Mouse (Mus musculus) Muller cell, postnatal 12 days (primary cell): ENCODE results near the gene 1810049J17Rik.
"Not testable (repeated sequence)": the region's sequence is repeated elsewhere in the genome, so short reads cannot be mapped to it uniquely, and the experiment has no call there.

Experiments
- DNase-seq: peaks from one replicate; pipeline ENCODE4 v3.0.0-alpha.2; 2015; ENCODE audit errors: inconsistent ontology term

1810049J17Rik gene

DNA sequence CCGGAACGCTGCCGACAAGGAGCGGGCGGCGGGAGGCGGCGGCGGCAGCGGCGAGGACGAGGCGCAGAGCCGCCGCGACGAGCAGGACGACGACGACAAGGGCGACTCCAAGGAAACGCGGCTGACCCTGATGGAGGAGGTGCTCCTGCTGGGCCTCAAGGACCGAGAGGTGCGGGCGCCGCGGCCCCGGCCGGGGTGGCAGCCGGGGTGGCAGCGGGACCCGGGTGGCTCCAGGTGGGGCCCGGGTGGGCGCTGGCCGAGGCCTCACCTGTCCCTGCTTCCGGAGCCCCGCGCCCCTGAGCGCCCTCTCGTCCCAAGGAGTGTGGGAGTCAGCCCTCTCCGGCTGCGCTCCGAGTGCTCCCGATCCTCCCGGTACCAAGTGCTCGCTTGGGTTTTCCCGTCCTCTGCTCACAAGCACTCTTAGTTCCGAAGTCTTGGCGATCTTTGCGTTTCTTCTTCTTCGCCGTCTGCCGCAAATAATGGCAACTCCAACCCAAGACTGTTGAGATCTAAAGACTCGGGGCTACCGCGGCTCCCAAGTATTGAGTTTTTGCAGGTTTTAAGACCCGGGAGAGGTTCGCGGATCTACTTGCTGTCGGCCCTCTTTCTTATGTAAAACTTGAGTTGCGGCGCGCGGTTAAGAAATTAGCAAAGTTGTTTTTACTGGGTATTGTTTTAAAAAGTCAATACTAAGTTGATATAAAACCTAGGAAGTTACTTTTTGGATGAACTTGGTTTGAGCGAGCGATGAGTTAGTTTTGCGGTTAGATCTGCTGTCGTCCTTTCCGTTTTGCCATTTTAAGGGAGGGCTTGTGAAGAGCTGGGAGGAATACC, at the start of gene 1810049J17Rik:
Gene 1810049J17Rik (minus strand): TSS at position 112 of the 834 bp plus-strand sequence.
- DNase-seq, result peak; percentile 70

DNA sequence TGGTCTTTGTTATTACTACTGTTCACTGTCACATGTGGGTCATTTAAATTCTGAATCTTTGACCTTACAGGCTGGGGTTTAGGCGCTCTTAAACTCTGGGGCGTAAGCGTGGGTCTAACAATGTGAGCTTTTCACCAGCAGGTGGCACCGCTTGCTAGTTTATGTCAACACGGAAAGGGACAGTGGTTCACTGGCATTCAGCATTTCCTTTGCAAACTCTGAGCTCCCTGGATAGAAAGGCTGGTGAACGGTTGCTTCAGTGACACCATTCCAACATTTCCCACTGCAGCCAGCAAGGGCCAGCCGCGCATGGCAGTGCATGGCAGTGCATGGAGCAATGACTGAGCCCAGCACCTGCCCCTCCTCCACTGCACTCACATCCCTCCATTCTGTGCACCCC, 49.5 kb upstream of the 1810049J17Rik start:
- DNase-seq, result peak; percentile 56

DNA sequence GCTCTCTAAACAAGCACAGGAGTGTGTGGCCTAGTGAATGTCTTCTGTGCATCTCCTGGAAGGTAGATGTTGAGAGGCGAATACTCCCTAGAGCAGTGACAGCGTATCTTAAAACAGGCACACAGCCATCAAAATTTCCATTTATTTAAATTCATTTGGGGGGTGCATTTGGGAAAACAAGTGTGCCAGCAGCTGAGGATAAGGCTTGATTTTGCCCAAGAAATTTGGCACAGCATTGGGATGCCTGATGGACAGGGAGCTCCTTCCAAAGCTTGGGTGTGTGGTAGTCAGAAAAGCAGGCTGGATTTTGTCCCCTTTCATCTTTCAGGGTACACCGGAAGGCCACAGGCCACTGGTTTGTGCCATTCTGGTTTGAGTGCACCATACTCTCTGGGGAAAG, 48.4 kb upstream of the 1810049J17Rik start:
- no peak for DNase-seq

DNA sequence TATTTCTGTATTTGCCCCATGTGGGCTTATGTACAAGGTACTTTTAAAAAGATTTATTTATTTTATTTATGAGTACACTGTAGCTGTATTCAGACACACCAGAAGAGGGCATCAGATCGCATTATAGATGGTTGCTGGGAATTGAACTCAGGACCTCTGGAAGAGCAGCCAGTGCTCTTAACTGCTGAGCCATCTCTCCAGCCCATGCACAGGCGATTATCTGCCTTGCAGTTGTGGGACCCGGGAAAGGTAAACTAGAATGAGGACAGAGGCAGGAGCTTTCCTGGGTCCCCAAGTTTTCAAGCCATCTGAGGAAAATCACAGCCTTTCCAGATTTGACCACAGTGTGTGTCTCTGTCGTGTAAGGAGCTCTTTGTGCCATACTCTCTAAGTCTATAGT, 47.2 kb upstream of the 1810049J17Rik start:
- DNase-seq, result no peak

DNA sequence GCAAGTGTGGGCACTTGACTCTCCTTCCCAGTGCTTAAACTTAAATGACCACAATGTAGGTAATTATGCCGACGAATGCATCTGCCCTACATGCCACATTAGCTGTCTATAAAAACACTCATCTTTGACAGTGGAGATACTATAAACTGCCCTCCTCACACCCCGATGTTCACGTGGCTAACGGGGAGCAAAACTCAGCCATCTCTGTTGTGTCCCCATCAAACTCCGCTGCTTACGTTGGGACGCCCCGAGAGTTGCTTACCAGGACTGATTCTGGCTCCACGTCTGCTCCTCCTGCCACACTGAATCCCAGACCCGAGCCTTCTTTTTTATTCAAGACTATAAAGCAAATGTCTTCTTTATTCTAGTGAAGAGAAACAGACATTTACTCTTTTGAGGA, 46.7 kb upstream of the 1810049J17Rik start:
- no peak for DNase-seq

DNA sequence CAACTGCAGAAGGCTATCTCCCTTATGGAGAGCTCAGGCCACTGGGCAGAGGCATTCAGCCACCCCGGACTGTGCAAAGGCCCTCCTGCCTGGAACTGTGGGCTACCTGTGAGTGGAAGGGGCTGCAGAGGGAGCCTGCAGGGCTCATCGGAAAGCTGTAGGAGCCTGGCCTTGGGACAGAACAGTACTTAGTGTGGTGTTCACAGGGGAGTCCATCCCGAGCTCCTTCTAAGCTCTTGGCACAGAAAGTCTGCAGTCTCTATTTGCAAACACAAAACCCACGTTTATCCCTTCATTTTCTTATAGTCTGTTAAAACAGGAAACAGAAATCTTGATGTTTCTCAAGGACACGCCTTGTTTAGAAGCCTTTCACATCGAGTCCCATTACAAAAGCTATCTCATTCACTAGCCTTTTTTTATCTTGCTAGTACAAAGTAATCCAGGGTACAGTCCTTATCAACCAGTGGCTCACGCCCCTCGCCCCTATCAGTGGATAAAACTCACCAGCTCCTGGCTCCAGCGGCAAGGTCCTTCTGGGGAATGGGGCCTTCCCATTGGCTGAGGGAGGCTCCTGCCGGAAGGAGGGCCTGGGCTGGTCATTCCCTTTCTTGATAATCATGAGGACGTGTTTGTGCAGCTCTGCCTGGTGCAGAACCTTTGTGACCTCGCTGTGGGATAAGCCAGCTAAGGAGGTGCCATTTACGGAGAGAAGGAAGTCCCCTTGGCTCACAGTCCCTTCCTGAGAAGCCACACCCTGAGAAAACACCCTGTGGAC, 45.8 kb upstream of the 1810049J17Rik start:
- no peak for DNase-seq

DNA sequence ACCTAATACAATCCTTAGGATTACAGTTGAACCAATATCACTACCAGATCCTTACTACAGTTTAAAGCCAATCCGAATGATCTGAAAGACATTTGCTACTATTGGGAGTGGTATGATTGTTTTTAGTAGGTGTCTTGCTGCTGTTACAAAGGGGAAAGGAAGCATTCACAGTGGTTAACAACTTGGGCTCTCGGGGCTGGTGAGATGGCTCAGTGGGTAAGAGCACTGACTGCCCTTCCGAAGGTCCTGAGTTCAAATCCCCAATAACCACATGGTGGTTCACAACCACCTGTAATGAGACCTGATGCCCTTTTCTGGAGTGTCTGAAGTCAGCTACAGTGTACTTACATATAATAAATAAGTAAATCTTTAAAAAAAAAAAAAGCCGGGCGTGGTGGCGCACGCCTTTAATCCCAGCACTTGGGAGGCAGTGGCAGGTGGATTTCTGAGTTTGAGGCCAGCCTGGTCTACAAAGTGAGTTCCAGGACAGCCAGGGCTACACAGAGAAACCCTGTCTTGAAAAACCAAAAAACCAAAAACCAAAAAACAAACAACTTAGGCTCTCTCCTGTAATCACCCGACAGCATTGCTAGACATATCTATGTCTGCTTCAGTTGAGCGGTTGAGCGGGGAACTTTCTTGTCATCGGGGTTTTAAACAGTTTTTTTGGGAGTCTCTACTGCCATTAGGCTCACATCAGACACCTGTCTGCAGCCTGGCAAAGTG, 45.0 kb upstream of the 1810049J17Rik start:
- not testable (repeated sequence) for DNase-seq

DNA sequence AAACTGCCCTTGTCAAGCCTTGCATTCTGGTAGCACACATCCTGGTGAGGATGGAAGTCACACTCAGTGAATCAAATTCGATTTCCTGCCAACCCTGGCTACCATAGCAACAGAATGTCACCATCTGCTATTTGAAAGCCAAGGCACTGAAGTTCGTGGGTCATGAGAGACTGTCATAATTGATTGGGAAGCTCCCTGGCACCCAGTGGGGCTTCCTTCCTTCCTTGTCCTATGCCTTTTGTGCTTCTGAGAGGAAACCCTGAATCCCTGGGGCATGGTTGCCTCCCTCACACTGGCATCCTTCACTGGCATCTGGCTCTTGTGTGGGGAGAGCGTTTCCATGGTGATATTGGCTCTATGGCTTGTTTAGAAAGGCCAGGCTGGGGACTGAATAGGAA, 44.4 kb upstream of the 1810049J17Rik start:
- peak; percentile 88 for DNase-seq

DNA sequence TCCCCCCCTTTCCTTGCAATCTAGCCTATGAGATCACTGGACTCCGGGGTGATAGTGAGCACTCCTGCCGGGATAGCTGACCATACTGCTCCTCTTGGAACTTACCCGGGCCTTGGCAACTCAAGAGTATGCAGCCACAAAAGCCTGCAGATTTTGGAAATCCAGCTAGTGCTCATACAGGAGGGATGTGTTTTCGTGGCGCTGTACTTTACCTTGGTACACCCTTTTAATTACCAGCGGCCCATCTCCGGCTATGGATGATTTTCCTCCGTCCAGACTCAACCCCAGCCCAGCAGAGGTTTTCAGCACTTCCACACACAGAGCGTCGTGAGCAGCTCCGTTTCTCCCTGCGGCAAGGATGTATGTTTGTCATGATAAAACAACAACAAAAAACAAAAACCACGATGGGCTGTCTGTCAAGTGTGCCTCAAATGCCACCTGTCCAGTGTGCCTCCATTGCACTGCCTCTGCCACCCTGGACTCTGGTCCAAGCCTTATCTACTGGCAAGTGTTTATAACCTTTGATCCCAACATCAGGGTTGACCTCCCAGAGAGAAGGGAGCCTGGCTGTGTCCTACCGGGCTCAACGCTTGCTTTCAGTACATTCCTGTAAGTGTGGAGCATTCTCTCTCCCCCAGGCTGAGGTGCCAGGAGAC, 43.8 kb upstream of the 1810049J17Rik start:
- DNase-seq, result no peak

DNA sequence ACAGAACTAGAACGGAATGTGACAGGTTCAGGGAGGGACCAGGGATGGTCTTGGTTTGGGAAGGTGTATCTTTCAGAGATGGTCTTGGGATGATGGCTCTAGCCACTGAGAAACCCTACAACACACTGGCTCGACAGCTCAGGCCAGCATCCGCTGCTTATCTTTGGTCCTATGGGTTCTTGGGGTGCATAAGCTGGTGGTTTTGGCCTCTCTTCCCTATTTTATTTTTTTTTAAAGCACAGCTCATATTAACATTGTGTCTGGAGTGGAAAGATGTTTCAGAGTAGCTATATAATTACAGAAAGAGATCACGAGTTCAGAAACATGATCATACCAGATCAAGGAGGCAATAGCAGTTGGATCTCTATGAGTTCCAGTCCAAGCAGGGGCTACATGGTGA, 42.4 kb upstream of the 1810049J17Rik start:
- no peak for DNase-seq

DNA sequence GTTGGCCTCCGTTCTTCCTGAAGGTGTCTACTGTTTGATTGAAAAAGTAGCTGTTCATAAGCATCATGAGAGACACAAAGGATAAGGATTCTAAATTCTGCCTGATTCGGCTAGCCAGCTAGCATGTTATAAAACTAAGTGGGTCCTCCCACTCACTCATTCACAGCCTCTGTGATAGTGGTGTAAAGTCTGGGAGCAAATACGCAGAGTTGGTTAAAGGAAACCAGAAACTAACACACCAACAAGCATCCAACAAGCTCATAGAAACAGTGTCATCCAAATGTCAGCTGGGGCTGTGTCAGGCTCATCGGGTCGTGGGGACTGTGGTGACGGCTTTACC, 41.0 kb upstream of the 1810049J17Rik start:
- no peak for DNase-seq

DNA sequence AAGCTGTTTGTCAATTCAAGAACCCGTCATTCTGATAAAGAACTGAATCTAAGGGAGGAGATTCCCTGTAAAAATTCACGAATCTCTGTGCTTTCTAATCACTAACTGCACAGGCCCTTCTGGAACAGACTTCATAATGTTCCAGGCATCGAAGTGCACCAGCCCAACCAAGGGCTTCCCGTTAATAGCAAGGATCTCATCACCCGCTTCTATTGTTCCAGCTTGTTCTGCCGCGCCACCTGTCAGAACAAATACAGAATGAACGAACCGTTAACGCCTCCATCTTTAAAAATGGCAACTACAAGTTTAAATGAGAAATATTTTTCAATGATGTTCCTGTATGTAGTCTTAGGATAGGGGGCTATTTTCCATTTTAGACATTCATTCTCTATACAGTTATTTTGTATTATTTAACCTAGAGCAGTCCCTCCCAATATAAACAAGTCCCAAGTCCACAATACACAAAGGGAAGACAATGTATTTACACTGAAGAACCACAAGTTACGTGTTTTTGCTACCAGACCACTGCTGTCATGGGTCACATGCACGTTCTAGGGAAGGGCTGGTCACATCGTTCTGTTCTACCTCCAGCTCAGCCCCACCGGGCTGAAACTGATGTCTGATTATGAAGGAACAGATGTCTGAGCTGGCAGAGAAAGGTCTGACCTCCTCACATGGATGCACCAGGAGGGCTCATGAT, 40.5 kb upstream of the 1810049J17Rik start:
- DNase-seq, result no peak

DNA sequence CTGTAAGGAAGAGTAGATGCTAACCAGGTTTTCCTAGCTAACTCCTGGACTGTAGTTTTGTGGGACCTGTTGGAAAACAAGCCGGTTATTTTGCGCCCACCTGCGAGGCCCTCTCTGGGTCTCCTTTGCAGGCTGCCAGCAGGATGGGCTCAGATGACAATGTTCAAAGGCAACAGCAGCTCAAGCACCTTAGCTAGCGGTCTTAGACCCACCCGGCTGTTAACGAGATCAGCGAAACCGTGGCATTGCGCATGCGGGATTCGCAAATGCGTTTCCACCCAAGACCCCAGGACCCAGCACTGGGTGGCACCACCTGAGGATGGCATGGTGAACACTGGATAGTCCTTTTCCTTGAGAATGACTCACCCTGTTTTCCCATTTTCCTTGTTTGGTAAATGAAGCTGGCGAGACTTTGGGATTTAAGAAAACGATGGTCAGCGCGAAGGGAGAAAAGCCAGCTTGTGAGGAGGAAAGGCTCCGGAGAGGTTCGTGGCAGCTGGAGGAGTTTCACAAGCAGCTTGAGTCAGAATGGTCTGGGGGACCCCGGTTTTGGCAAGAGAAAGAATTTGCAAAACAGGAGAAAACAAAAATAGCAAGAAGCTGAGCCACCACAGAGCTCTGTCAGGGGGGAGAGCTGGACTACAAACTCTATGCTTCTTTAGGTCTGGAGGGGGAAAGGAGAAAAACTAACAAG, 39.0 kb upstream of the 1810049J17Rik start:
- no peak for DNase-seq

DNA sequence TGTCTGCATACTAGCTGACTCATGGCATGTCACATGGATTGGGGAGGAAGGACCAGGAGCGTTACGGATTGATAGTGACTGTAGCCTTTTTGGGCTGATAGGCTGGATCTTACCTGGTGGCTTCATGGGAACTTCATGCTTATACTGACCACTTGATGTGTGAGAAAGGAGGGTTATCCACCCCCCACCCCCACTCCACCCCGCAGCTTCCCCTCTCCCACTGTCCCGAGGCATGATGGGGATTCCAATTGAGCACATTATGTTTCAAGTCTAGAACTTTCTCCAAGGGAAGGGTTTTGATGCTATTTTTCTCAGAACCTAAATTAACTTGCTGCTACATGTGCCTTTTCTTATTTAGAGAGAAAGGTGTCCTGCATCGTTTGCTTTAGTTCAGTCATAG, 36.7 kb upstream of the 1810049J17Rik start:
- DNase-seq, result no peak

DNA sequence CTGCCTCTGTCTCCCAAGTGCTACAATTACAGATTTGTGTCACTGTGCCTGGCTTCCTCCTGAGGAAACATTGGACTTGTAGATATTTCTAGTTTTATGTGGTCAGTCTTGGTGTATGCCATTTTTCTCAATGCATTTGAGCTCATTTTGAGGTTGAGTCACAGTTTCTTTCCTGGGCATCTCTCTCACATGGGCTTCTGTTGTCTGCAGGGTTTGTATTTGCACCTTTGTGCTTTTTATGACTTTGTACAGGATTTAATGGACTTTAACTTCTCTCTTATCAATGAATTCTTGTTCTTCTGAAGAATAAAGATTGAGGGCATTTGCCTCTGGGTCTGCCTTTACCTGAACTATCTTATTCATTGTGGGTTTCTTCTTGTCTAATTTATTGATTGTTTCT, 35.8 kb upstream of the 1810049J17Rik start:
- DNase-seq, result no peak

DNA sequence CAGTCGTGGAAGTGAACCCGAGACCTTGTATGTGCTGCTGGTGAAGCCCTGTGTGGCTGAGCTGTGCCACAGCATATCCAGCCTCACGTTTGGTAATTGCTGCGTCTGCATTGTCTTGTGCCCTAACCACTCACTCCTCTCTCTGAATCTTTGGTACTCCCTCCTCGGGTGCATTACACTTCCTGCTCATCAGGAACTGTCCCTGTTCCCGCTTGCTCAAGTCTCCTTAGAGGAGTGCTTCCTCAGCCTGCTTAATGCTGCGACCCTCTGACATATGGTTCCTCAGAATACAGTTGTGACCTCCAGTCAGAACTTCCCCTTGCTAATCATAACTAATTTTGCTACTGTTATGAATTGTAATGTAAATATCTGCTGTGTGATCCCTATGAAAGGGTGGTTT, 34.2 kb upstream of the 1810049J17Rik start:
- no peak for DNase-seq

DNA sequence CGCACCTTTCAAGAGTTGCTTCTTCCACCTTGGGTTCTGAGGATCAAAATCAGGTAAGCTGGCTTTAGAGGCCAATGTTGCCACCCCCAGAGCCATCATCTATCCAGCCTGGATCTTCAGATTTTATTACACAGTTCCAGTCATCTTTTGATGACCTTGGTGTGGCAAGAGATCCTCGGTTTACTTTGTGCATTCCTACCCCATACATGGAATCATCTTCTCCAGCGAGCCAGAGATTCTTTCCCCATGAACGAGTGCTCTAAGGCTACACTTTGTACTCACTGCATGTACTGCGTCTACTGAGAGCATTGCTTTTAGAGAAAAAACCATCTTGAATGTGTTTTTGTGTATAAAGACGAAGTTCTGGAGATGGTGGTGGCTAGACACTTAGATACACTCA, 33.6 kb upstream of the 1810049J17Rik start:
- no peak for DNase-seq

DNA sequence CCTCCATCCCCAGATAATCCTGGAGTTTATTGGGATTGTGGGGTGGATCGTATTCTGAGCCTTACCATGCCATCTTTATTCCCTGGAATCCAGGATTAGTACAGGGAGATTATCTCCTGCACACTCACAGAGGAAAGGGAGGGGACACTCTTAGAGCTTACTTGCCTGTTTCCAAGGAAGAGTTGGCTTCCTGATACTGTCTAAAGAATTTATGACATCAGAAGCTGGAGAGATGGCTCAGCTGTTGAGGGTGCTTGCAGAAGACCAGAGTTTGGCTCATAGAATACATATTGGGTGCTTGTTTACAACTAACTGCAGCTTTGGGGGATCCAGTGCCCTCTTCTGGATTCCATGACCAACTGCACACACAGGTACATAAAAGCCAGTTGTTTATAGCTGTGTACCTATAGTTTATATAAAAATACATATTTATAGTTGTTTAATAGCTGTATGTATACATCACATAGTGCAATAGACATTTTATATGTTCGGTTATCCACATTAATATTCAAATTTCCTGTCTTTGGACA, 32.6 kb upstream of the 1810049J17Rik start:
- DNase-seq, result no peak

DNA sequence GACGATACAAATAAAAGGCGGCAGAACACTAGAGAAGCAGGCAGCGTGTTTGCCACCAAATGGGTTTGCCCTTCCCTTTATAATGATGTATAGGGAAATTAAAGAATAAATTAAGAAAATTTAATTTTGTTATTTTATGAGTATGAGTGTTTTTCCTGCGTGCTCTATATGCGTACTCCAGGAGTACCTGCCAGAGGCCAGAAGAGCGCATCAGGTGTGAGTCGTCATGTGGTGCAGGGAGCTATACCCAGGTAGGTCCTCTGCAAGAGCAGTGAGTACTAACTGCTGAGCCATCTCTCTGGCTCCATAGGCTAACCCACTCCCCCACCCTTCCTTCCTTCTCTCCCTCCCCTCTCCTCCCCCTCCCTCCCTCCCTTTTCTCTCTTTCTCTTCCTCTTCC, 29.8 kb upstream of the 1810049J17Rik start:
- no peak for DNase-seq

DNA sequence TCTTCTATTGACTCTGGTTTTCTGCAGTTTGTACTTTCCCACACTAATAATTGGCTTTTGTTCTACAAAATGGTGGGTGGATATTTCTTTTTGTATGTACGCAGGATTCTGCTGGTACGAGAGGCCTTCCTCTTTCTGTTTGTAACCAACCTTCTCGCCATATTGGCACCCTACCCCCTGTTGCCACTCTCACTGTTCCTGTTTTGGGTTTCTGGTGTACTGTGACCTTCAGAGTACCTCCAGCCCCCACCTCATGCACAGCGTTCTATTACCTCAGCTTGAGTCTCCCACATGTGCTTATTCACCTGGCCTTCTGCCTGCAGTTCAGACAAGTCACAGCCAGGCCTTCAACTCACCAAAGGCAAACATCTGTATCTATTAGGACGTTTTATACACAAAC, 28.1 kb upstream of the 1810049J17Rik start:
- DNase-seq, result no peak

DNA sequence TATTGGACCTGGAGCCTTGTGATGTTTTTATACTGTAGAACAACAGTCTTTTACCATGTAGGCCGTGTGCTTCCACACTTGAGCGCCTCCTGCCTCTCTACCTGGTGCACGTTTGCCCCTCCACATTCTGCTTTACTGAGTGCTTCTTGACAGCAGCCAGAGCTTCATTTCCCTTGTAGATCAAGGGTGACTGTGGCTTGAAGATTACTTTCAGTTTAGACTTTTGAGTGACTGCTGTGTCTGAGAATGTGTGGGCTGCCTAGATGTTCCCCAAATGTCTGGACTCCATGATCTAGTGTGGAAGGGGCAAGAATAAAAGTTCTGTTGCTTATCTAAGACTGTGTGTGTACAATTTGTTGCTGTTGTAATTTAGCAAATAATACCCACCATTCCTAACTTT, 27.3 kb upstream of the 1810049J17Rik start:
- DNase-seq, result no peak
